Mouse (Mus musculus): ENCODE results near the gene Usp44.

DNA sequence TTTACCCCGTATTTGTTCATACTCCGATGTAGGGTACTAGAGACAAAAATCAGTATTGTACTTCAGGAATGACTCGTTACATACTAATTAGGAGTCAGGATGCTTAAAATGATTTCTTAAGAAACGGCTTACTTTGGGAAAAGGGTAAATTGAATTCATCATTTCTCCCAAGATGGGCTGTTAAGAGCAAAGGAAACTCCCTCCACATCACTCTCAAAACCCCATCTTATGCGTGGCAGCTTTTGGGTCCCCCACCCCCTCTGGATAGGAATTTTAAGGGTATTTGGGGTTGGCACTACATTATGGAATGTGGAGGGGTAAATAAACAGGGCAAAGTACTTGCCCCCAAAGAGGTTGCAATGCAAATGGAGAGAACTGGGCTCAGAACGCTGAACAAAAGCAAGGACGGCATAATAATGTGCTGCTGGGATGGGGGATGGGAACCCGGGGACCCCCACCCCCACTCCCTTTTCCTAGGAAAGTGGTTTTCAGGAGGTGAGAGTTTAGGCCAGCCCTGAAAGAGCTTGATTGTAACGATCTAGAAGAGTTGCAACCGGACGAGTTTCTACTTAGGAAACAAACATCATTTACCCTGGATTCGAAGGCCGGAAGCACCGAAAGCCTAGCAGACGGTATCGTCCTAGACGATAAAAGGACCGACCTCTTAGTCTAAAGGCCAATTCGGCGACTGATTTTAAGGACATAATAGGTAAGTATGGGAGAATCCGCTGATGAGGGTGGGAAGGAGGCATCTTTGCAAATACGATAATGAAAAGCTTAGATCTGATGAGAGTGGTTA, at the start of gene Usp44:
- TF ChIP-seq POLR2A (IDR thresholded peaks at IDR 0.05; ENCODE audit: insufficient read length, low read depth): no peak
- TF ChIP-seq E2F4 (IDR thresholded peaks at IDR 0.05; ENCODE audit: insufficient read depth): no peak
- TF ChIP-seq CEBPB (IDR thresholded peaks at IDR 0.05; ENCODE audit: insufficient read depth, poor library complexity, severe bottlenecking): no peak
- TF ChIP-seq MYOD1 (IDR thresholded peaks at IDR 0.05; ENCODE audit: control insufficient read depth in 1 of 3, insufficient read length in 2 of 3, low read depth in 2 of 3): no peak
- TF ChIP-seq MAX (IDR thresholded peaks at IDR 0.05; ENCODE audit: low read depth): no peak
- no peak for TF ChIP-seq REST (IDR thresholded peaks at IDR 0.05; ENCODE audit: insufficient read depth, insufficient read length)
- TF ChIP-seq USF1 (IDR thresholded peaks at IDR 0.05; ENCODE audit: low read depth): no peak
- no peak for TF ChIP-seq POLR2AphosphoS2 (IDR thresholded peaks at IDR 0.05; ENCODE audit: insufficient read length, low read depth)
- TF ChIP-seq MYOG (IDR thresholded peaks at IDR 0.05; ENCODE audit: control insufficient read depth in 1 of 3, insufficient read depth in 1 of 3, insufficient read length in 2 of 3, low read depth in 2 of 3): no peak
- no peak for TF ChIP-seq TCF12 (IDR thresholded peaks at IDR 0.05; ENCODE audit: insufficient read depth, poor library complexity, severe bottlenecking)
- TF ChIP-seq SRF (IDR thresholded peaks at IDR 0.05; ENCODE audit: control insufficient read depth, insufficient read length, low read depth): no peak
- TF ChIP-seq TCF3 (IDR thresholded peaks at IDR 0.05; ENCODE audit: insufficient read length, low read depth): no peak
